Mouse (Mus musculus) liver, embryonic 13.5 days (tissue): ENCODE results near the gene Acaa1b. TPM values are rescaled to one million over a fixed set of nuclear protein-coding genes. Genes with fewer than 3 reads are reported as not detected.
A peak's percentile ranks its signal among the peaks of the same experiment; 100 is the strongest.

ENCODE experiments used
- ATAC-seq: fragments of 200-750 bp; cut with Nextera tagmentation; 2 replicates; pipeline ENCODE4 v1.8.0; 2017; ENCODE audit warnings: low read depth, mild to moderate bottlenecking, moderate number of reproducible peaks, moderate library complexity
- DNase-seq: peaks from one replicate; pipeline ENCODE4 v3.0.0; 2022
- H3K27ac ChIP-seq: fragments of 300-500 bp; sonication (generic); 2 replicates; pipeline ENCODE4 v1.5.1; 2015; ENCODE audit warnings: moderate library complexity, mild to moderate bottlenecking, inconsistent platforms
- H3K27me3 ChIP-seq: fragments of 300-500 bp; sonication (generic); 2 replicates; pipeline ENCODE4 v1.6.1; 2015; ENCODE audit warnings: mild to moderate bottlenecking, inconsistent platforms
- H3K36me3 ChIP-seq: fragments of 300-500 bp; sonication (generic); 2 replicates; pipeline ENCODE4 v1.6.1; 2015; ENCODE audit warnings: mild to moderate bottlenecking, inconsistent platforms
- H3K4me1 ChIP-seq: fragments of 300-500 bp; sonication (generic); replicated peaks from 2 replicates; pipeline ENCODE4 v1.6.1; 2015; ENCODE audit warnings: inconsistent platforms
- H3K4me2 ChIP-seq: fragments of 300-500 bp; sonication (generic); 2 replicates; pipeline ENCODE4 v1.6.1; 2015; ENCODE audit warnings: inconsistent platforms, mild to moderate bottlenecking, moderate library complexity
- H3K4me3 ChIP-seq: fragments of 300-500 bp; sonication (generic); replicated peaks from 2 replicates; pipeline ENCODE4 v1.5.1; 2015; ENCODE audit warnings: mild to moderate bottlenecking, inconsistent platforms
- H3K9ac ChIP-seq: fragments of 300-500 bp; sonication (generic); 2 replicates; pipeline ENCODE4 v1.6.1; 2015; ENCODE audit warnings: mild to moderate bottlenecking, inconsistent platforms
- H3K9me3 ChIP-seq: fragments of 300-500 bp; sonication (generic); replicated peaks from 2 replicates; pipeline ENCODE4 v1.6.1; 2016; ENCODE audit warnings: inconsistent platforms
- WGBS: fragments of 180-500 bp; shearing (Covaris S2); methylation state at CpG from one replicate; pipeline ENCODE4 v1.1.7; 2015; ENCODE audit not compliant: insufficient replicate concordance; 5-methylcytosine and 5-hydroxymethylcytosine counted together
- polyA plus RNA-seq: library from polyadenylated mRNA; unstranded; fragments of >200 nt; fragmentation: Nextera tagmentation; extraction: Ambion mirVana; gene quantifications from 2 replicates; pipeline ENCODE4 v1.2.1, GENCODE M21; 2015

Acaa1b gene
- polyA plus RNA-seq, 1 experiment from 2014 or later = 3.1 TPM

DNA sequence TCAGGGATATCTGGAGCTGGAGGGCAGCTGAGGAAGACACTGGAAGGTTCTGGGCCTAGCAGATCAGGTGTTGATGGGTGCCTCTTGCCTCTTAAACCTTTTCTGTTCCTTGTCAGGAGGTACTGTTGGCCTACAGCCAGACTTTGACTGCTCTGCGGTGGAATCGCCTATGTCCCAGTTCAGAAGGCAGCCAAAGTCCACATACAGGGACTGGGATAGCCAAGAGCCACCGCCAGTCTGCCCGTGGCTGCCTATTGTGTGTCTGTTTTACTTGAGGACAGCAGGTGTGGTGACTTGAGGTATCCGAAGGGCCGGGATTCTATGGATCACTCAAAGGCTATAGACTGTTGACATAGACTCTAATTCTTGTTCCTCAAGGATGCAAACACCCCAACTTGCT is 8.7 kb upstream of the Acaa1b start:
- Histone ChIP-seq H3K4me3 (no peak overlapping the region), H3K4me1 (0 out of 2 replicates have a peak, but pooled peaks cover 4% of the 10 kb centered on the region), H3K9me3 (no peaks in the 10 kb centered on the region), H3K9ac (no peak overlapping the region), H3K27ac (peak overlapping the region; percentile 55; the same call in 1 of the 2 replicates), H3K27me3 (no peaks in the 10 kb centered on the region), H3K4me2 (no peak overlapping the region), H3K36me3 (no peaks in the 10 kb centered on the region)
- 66% methylated on average over 6 of the region's 6 CpGs for WGBS
- ATAC-seq (no peak), DNase-seq (no peak)

DNA sequence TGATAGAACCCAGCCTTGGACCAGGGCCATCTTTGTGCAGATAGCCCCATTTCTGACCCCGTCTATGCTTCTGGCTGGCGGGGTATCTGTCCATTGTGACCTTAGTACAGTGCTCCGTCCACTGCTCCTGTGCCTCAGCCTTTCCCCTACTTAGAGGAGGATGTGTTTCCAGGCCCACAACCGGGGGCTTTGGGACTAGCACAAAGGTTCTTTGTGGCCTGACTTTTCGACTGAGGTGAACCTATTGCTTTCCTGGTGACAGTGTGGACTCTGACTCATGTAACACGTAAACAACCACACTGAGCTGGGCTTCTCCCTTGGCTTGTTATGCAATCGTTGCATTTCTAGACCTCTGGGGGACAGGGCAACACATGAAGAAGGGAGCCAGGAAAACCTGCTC is 7.8 kb upstream of the Acaa1b start:
- Histone ChIP-seq H3K9ac (no peak overlapping the region), H3K4me1 (0 out of 2 replicates have a peak, but pooled peaks cover 4% of the 10 kb centered on the region), H3K4me3 (no peak overlapping the region), H3K36me3 (no peaks in the 10 kb centered on the region), H3K9me3 (no peaks in the 10 kb centered on the region), H3K27ac (peak overlapping the region; percentile 63; the same call in 1 of the 2 replicates), H3K27me3 (no peaks in the 10 kb centered on the region), H3K4me2 (no peak overlapping the region)
- DNase-seq = no peak
- 64% methylated on average over 7 of the region's 7 CpGs for WGBS
- peak; percentile 75 for ATAC-seq

DNA sequence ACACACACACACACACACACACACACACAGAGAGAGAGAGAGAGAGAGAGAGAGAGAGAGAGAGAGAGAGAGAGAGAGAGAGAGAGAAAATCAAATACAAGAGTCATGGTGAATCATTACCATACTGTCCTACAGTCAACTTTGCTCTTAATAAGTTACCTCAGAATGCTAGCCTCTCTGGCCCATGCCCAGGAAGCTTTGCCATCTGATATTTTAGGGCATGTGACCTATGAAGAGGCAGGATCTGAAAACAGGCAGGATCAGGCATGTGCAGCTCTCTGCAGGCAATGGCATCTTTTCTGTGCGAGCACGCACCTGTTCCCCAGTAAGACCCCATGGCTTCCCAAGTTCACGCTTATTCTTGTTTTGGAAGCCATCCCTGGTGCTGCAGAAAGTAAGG is 3.8 kb upstream of the Acaa1b start:
- DNase-seq (no peak), ATAC-seq (no peak)
- 75% methylated on average over 3 of the region's 3 CpGs for WGBS
- Histone ChIP-seq H3K4me2 (no peak overlapping the region), H3K36me3 (no peaks in the 10 kb centered on the region), H3K4me1 (0 out of 2 replicates have a peak, but pooled peaks cover 9% of the 10 kb centered on the region), H3K9ac (no peak overlapping the region), H3K9me3 (no peaks in the 10 kb centered on the region), H3K27ac (no peak overlapping the region), H3K27me3 (peaks cover 23% of the 10 kb centered on the region), H3K4me3 (no peak overlapping the region)

DNA sequence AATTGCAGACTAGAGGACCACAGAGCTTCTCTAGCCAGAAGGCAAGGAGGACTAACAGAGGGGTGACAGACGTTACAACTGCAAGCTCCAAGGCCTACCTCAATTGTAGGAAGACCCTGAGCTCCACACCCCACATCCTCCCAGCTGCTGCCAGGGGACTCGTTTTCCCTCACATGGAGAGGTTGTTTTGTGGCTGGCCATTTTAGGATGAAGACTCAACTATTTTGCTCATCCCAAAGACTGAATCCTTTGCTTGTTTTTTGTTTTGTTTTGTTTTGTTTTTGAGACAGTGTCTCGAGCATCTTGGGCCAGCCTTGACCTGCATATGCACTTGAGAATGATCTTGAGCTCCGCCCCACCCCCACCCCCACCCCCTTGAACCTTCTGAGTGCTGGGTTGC is 2.0 kb upstream of the Acaa1b start, which contains the start of gene Gm47289:
Gene Gm47289 (plus strand): TSS at position 301 of the 400 bp plus-strand sequence.
- Histone ChIP-seq H3K9ac (no peak within 1 kb of the TSS), H3K4me1 (0 out of 2 replicates have a peak, but pooled peaks cover 5% of the 10 kb centered on the region)
- ATAC-seq = no peak

DNA sequence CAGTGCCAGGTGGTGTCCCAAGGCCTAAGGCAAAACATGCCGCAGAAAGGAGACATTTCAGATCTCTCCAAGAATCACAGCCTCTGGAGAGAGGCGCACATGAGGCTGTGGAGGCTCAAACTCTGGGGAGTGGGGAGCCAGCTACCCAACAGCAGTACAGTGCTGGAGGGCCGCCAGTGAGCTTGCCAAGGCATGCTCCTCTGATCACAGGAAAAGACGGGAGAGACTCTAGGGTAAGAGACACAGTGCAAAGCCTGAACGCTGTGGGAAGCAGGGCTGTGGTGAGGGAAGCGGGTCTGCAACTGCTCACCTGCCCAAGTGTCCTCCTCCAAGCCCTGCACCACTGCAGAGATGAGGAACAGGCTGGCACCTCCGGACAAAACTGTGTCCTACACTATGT is 1.1 kb downstream of the Acaa1b start:
- H3K9ac ChIP-seq = no peak overlapping the region
- 36% methylated on average over 7 of the region's 7 CpGs for WGBS
- no peak overlapping the region; the same call in 1 of the 2 replicates for H3K4me2 ChIP-seq

More for the DNA sequence above, 2.0 kb upstream of the Acaa1b start, which contains the start of gene Gm47289:
- H3K4me3 ChIP-seq = no peak within 1 kb of the TSS
- no peak within 1 kb of the TSS for H3K4me2 ChIP-seq
- DNase-seq = no peak
- peaks cover 30% of the 10 kb centered on the region for H3K27me3 ChIP-seq
- H3K36me3 ChIP-seq = no peaks in the 10 kb centered on the region
- WGBS = 18% methylated on average over 4 of the region's 4 CpGs
- H3K9me3 ChIP-seq = no peaks in the 10 kb centered on the region
- no peak within 1 kb of the TSS for H3K27ac ChIP-seq

DNA sequence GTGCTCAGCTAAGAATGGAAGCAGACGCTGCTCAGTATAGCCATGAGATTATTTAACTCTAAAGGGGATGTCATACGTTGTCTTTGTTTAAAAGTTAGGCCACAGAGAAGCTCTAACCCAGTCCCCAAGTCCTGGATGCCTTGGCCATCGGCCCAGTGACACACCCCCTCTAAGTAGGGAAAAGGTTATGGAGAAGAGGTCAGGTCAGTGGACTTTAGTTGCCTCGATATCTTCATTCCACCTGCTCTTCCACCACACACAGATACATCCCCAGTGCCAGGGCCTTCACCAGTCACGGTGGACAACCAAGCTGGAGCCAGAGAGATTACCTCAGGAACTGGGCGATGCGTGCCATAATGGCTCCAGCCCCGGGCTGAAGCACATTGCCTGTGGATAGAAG is 1.5 kb downstream of the Acaa1b start:
- no peaks in the 10 kb centered on the region for H3K9me3 ChIP-seq
- no peak overlapping the region for H3K4me3 ChIP-seq
- DNase-seq = no peak
- H3K27me3 ChIP-seq = peaks cover 30% of the 10 kb centered on the region
- WGBS = 62% methylated on average over 8 of the region's 8 CpGs
- H3K4me1 ChIP-seq = 0 out of 2 replicates have a peak, but pooled peaks cover 5% of the 10 kb centered on the region
- H3K36me3 ChIP-seq = no peaks in the 10 kb centered on the region
- H3K27ac ChIP-seq = no peak overlapping the region
- H3K4me2 ChIP-seq = no peak overlapping the region
- no peak overlapping the region for H3K9ac ChIP-seq
- ATAC-seq = no peak

More for the DNA sequence above, 1.1 kb downstream of the Acaa1b start:
- H3K27me3 ChIP-seq = peaks cover 30% of the 10 kb centered on the region
- H3K36me3 ChIP-seq = no peaks in the 10 kb centered on the region
- ATAC-seq (no peak), DNase-seq (no peak)
- H3K4me1 ChIP-seq = 0 out of 2 replicates have a peak, but pooled peaks cover 5% of the 10 kb centered on the region
- no peak overlapping the region for H3K27ac ChIP-seq
- no peak overlapping the region for H3K4me3 ChIP-seq
- H3K9me3 ChIP-seq = no peaks in the 10 kb centered on the region

DNA sequence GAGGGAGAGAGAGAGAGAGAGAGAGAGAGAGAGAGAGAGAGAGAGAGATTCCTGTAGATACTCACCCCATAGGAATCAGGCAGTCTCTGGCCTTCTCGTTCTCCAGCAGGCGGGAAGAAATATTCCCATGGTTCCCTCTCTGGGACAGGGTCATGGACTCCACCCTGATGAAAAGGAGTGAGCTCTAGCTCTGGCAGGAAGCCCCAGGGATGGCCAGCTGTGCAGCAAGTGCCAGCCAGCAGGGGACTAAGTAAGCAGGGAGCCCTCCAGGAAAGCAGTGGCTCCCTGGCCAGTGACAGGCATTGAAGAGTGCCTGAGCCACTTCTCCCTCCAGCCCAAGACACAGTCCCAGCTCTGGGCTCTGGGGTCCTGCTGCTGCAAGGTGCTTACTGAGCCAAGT is 5.1 kb downstream of the Acaa1b start:
- Histone ChIP-seq H3K27ac (no peak overlapping the region), H3K36me3 (no peaks in the 10 kb centered on the region), H3K4me3 (no peak overlapping the region), H3K9me3 (no peaks in the 10 kb centered on the region), H3K9ac (no peak overlapping the region), H3K4me1 (0 out of 2 replicates have a peak, but pooled peaks cover 2% of the 10 kb centered on the region), H3K27me3 (peaks cover 18% of the 10 kb centered on the region), H3K4me2 (no peak overlapping the region)
- ATAC-seq (no peak), DNase-seq (no peak)
- 61% methylated on average over 2 of the region's 2 CpGs for WGBS

DNA sequence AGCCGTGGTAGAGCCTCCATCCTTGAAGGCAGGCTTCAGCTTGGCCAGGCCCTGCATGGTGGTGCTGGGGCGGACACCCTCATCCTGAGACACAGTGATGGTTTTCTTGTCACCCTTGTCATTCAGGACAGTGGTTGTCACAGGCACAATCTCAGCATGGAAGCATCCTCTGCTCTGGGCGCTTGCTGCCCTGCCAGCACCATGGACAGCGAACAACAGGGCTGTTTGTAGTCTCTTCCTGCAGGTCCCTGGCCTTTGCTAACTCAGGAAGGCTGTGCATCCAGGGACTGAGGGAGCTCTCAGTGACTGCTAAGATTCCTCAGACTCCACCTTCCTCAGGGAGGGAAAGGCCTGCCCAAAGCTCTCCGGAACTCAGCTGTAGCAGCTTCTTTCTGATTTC is 7.3 kb downstream of the Acaa1b start:
- no peaks in the 10 kb centered on the region for H3K36me3 ChIP-seq
- H3K4me3 ChIP-seq = no peak overlapping the region
- H3K9me3 ChIP-seq = no peaks in the 10 kb centered on the region
- DNase-seq (peak; percentile 11), ATAC-seq (no peak)
- WGBS = 16% methylated on average over 5 of the region's 5 CpGs
- H3K4me2 ChIP-seq = no peak overlapping the region
- H3K4me1 ChIP-seq = no peaks in the 10 kb centered on the region
- H3K27me3 ChIP-seq = no peaks in the 10 kb centered on the region
- no peak overlapping the region for H3K9ac ChIP-seq
- H3K27ac ChIP-seq = no peak overlapping the region

DNA sequence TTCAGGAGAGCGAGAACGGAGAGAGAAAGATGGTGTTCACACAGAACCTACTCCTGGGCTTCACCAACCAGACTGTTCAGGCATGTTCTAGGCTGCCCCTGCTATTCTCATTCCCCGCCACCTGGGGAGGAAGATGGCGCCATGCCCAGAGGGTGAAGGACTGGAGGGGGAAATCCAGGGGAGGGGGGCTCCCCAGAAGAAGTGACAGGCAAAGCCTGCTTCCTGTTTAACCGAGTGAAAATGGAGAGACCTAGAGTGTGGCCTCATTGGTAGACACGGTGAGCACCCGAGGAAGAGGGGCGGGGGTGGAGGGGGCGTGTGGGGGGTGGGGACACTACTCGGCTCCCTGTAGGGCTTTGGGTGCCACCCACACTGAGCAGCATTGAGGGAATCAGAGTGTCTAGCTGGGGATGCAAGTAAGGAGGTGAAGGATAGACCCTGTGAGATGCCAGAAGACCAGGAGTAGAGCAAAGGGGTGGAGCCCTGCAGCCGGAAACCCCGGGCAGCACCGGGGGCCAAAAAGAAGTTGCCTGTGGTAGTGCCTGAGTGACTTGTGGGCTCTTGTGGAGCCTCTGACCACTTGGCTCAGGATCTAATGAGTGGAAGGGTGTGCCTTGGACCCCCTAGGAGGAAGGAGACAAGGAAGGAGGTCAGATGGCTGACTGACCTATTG is 10.7 kb downstream of the Acaa1b start:
- no peaks in the 10 kb centered on the region for H3K36me3 ChIP-seq
- DNase-seq (no peak), ATAC-seq (no peak)
- no peak overlapping the region for H3K9ac ChIP-seq
- H3K9me3 ChIP-seq = no peaks in the 10 kb centered on the region
- H3K4me2 ChIP-seq = no peak overlapping the region
- no peak overlapping the region for H3K27ac ChIP-seq
- no peak overlapping the region for H3K4me3 ChIP-seq
- no peaks in the 10 kb centered on the region for H3K27me3 ChIP-seq
- H3K4me1 ChIP-seq = no peaks in the 10 kb centered on the region
- 56% methylated on average over 13 of the region's 13 CpGs for WGBS

DNA sequence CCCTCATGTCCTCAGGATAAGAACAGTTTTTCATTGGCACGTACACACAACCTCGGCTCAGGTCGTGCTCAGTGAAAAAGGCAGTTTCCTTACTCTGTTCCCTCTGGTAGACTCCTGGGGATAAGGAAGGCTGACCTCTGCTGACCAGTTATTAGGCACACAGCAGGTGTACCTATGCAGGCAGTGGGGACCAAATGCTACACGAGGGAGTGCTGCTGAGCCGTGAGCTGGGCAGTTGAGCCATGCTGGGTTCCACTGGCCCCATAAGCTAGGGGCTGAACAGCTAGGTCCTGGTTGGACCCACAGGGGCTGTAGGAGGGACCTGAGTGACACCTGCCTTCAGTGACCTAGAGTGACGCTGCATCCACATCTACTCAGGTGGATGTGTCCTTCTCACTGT is 11.3 kb downstream of the Acaa1b start:
- Histone ChIP-seq H3K27me3 (no peaks in the 10 kb centered on the region), H3K4me1 (no peaks in the 10 kb centered on the region), H3K9ac (no peak overlapping the region), H3K4me3 (no peak overlapping the region), H3K36me3 (no peaks in the 10 kb centered on the region), H3K4me2 (no peak overlapping the region), H3K9me3 (no peaks in the 10 kb centered on the region), H3K27ac (no peak overlapping the region)
- WGBS = 64% methylated on average over 6 of the region's 6 CpGs
- ATAC-seq (no peak), DNase-seq (no peak)

DNA sequence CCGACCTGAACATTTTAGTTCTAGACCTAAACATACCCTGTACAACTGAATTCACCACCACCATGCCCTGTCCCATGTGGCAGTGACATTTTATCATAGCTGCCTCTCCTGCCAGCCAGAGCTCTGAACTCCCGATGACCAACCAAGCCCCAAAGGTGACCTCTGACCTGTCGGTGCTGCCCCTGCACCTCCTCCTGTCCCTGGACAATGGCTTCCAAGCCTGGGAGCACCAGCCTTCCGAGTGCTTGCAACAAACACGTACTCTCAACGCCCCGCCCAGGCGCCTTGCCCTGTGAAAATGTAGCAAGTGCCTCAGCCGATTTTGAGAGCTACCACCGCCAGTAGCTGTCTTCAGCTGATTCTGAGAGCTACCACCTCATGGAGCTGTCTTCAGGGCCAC is 11.8 kb downstream of the Acaa1b start:
- no peak overlapping the region for H3K4me2 ChIP-seq
- H3K36me3 ChIP-seq = no peaks in the 10 kb centered on the region
- no peaks in the 10 kb centered on the region for H3K9me3 ChIP-seq
- DNase-seq = no peak
- H3K27ac ChIP-seq = no peak overlapping the region
- H3K4me3 ChIP-seq = no peak overlapping the region
- no peaks in the 10 kb centered on the region for H3K4me1 ChIP-seq
- 56% methylated on average over 10 of the region's 10 CpGs for WGBS
- ATAC-seq = no peak
- no peaks in the 10 kb centered on the region for H3K27me3 ChIP-seq
- no peak overlapping the region for H3K9ac ChIP-seq

DNA sequence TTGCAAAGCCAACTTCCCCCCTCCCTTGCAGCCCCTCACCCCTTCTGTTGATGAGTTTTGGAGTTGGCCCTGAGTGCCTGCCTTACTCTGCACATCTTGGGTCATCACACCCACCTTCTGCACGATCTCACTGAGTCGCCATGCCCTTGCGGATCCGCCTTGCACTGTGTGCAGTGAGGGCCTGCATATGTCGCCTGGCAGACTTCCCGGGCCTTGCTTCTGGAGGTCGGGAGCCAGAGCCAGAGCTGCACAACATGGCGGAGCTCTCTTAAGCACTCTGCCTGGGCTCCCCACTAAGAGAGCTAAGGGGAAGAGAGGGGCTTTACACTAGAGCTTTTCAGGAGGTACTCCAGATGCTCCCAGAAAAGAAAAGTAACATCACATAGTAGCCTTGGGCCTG is 12.2 kb downstream of the Acaa1b start:
- H3K4me1 ChIP-seq = no peaks in the 10 kb centered on the region
- no peaks in the 10 kb centered on the region for H3K27me3 ChIP-seq
- H3K4me2 ChIP-seq = no peak overlapping the region
- WGBS = 64% methylated on average over 8 of the region's 8 CpGs
- H3K4me3 ChIP-seq = no peak overlapping the region
- DNase-seq (no peak), ATAC-seq (no peak)
- no peaks in the 10 kb centered on the region for H3K36me3 ChIP-seq
- no peaks in the 10 kb centered on the region for H3K9me3 ChIP-seq
- no peak overlapping the region for H3K27ac ChIP-seq
- no peak overlapping the region for H3K9ac ChIP-seq
